Mouse (Mus musculus) cortical plate, adult 2 months (tissue): ENCODE results near the gene Sh3gl3. TPM values are rescaled to one million over a fixed set of nuclear protein-coding genes. Genes with fewer than 3 reads are reported as not detected.

Experiments
- H3K27ac ChIP-seq: fragments of 200-500 bp; 2 replicates; pipeline ENCODE4 v1.5.1; 2012; ENCODE audit warnings: low read length, control low read depth, inconsistent platforms; ENCODE audit not compliant: insufficient read depth
- H3K4me1 ChIP-seq: fragments of 200-500 bp; 2 replicates; pipeline ENCODE4 v1.6.1; 2011; ENCODE audit warnings: low read length; ENCODE audit not compliant: control insufficient read depth, insufficient read depth
- H3K4me3 ChIP-seq: fragments of 200-500 bp; 2 replicates; pipeline ENCODE4 v1.5.1; 2011; ENCODE audit warnings: mild to moderate bottlenecking, low read length, control low read depth; ENCODE audit not compliant: insufficient read depth
- CTCF ChIP-seq: fragments of 200-500 bp; IDR thresholded peaks from 2 replicates; pipeline ENCODE4 v1.5.1; 2011; ENCODE audit warnings: mild to moderate bottlenecking, control low read depth, low read length; ENCODE audit not compliant: insufficient read depth; ENCODE audit errors: extremely low read depth
- POLR2A ChIP-seq: fragments of 200-500 bp; IDR thresholded peaks from 2 replicates; pipeline ENCODE4 v1.6.1; 2011; ENCODE audit warnings: mild to moderate bottlenecking, low read length, control low read depth; ENCODE audit not compliant: insufficient read depth; ENCODE audit errors: extremely low read depth
- polyA plus RNA-seq: library from polyadenylated mRNA; depleted of rRNA; stranded (reverse); fragments of >200 nt; gene quantifications from 2 replicates; pipeline ENCODE4 v1.2.3, GENCODE M21; 2012

Gene Sh3gl3
- polyA plus RNA-seq, 1 experiment: 62.6 TPM

DNA sequence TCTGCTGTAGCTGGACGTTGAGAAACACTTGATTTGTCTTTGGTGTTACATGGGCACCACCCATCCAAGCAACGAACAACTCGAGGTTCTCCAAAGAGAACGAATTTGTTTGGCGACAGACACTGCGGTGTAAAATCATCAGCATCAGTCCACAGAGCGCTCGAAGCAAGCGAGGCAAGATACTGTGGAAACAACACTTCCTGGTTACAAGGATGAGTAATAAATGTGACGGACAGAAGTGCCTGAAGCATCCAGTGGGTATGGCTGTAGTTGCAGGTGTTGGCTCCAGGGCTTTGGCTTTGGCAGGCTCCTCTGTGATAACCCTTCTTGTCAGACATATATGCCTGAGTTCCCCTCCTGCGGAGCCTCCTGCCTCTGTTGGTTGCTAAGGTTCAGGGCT is 18.0 kb downstream of the Sh3gl3 start:
- Histone ChIP-seq H3K4me3 (no peak overlapping the region), H3K27ac (no peak overlapping the region), H3K4me1 (peaks cover 1% of the 10 kb centered on the region; the same call in 1 of the 2 replicates)
- TF ChIP-seq POLR2A (no peak), CTCF (no peak)

- H3K4me1 ChIP-seq: peaks cover 1% of the 10 kb centered on the region; the same call in 1 of the 2 replicates
- H3K4me3 ChIP-seq: no peak overlapping the region
- TF ChIP-seq CTCF: no peak
- TF ChIP-seq POLR2A: no peak
- H3K27ac ChIP-seq: no peak overlapping the region
These were observed 18.9 kb downstream of the Sh3gl3 start for GRCm38 (mm10) chr7:82192512-82192911.

GRCm38 (mm10) chr7:82203111-82203510 is 29.5 kb downstream of the Sh3gl3 start:
- Histone ChIP-seq H3K4me1 (peaks cover 6% of the 10 kb centered on the region), H3K27ac (no peak overlapping the region), H3K4me3 (no peak overlapping the region)
- TF ChIP-seq POLR2A (no peak), CTCF (no peak)

DNA sequence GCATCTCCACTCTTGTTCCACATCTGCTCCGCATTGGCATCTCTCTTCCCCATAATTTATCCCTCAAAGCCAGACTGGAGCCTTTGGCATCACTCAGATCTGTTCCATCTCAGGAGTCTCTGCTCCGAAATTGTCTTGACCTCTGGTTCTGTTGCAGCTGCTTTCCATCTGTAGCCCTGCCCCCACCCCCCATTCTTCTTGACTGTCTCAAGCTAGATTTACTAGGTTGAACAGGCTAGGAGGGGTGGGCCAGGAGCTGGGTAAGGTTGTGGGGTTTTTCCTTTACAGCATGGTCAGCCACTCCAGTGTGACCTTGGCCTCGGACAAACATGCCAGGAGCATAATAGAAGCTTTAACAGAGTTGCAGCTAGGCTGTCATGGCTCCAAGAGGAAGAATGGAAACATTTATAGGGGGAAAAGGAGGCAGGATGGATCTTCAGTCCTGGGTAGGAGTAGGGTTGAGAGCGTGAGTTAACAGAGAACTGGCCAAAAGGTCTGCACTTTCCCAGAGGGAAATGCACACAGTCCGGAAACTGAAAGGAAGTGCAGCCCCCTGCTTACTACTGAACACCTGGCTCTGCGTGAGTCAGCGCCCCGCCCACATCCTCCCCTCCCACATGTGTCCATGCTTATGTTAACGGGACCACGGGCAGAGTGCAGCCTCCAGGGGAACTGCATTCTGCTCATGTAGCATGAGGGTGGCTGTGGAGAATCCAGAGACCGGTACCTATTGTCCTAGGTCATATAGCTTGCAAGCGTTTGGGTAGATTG is 30.6 kb downstream of the Sh3gl3 start:
- peaks cover 6% of the 10 kb centered on the region for H3K4me1 ChIP-seq
- TF ChIP-seq CTCF (no peak), POLR2A (no peak)

GRCm38 (mm10) chr7:82204975-82205374 is 31.3 kb downstream of the Sh3gl3 start:
- no peak overlapping the region for H3K27ac ChIP-seq
- peaks cover 6% of the 10 kb centered on the region for H3K4me1 ChIP-seq
- no peak overlapping the region for H3K4me3 ChIP-seq
- TF ChIP-seq POLR2A (no peak), CTCF (no peak)

More for the DNA sequence above, 30.6 kb downstream of the Sh3gl3 start:
- Histone ChIP-seq H3K4me3 (no peak overlapping the region), H3K27ac (no peak overlapping the region)

DNA sequence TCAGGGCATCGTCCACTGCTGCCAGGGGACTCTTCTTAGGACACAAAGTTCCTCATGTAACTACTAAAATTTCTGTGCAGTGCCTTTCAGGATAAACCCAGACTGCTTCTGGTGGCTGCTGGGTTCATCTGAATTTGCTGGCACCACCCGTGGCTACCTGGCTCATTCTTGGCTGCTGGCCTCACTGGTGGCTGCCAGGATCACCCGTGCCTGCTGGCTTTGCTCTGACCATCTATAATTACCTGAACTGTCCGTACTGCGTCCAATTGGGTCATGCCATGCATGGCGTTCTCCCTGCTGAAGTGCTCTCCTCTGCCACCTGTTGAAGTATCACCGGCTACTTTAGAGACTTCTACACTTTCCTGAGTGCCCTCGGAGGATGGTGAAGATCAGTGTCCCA is 33.1 kb downstream of the Sh3gl3 start:
- H3K4me1 ChIP-seq: peaks cover 6% of the 10 kb centered on the region
- no peak overlapping the region for H3K27ac ChIP-seq
- TF ChIP-seq CTCF: no peak
- H3K4me3 ChIP-seq: no peak overlapping the region

DNA sequence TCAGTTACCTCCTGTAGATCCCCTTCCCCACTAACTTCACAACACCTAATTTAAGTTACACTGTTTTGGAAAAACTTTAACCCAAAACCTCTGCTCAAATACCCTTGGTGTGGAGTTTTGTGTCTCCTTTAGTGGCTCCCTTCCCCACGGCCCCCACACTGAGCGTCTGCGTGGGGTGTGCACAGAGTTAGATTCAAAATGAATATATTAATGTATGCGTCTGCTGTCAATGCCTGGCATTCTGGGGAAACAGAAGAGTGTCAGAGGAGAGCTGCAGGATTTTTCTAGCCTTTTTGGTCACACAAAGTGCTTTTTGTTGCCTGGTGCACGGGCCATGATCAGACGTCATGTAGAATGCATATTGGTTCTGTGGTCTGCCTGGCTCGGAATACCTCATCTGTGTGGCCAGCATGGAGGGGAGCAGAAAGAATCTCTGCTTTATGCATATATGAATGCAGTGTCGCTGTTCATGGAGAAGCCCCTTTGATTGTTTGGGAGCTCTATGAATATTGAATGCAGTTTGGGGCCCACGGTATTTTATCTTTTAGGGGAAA is 47.8 kb downstream of the Sh3gl3 start:
- H3K27ac ChIP-seq: peak overlapping the region; percentile 22; the same call in 1 of the 2 replicates

GRCm38 (mm10) chr7:82223906-82224846 is 50.5 kb downstream of the Sh3gl3 start:
- Histone ChIP-seq H3K4me3 (no peak overlapping the region), H3K27ac (no peak overlapping the region), H3K4me1 (peaks cover 2% of the 10 kb centered on the region; the same call in 1 of the 2 replicates)
- TF ChIP-seq POLR2A (no peak), CTCF (no peak)

More for the DNA sequence above, 47.8 kb downstream of the Sh3gl3 start:
- no peak overlapping the region for H3K4me3 ChIP-seq
- peaks cover 2% of the 10 kb centered on the region; the same call in 1 of the 2 replicates for H3K4me1 ChIP-seq
- TF ChIP-seq CTCF (no peak), POLR2A (no peak)

DNA sequence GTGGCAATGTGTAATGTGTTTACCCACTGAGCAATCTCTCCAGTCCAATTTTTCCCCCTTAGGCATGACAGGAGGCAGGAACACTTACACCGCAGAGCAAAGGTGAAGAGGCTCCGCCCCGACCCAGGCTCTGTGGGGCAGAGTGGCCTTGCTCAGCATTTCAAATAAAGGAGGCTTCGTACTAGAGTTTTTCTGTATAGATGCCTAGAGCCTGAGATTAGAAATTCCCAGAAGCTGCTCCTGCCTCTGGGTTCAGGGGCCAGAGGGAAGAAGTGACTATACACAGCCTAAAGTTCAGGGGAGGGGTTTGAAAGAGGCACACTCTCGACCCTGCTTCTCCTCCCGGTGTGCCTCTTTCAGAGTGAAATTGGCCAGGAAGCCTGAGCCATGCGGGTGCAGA is 59.6 kb downstream of the Sh3gl3 start:
- TF ChIP-seq POLR2A: no peak
- no peak for TF ChIP-seq CTCF
- no peaks in the 10 kb centered on the region for H3K4me1 ChIP-seq
- no peak overlapping the region for H3K4me3 ChIP-seq
- H3K27ac ChIP-seq: no peak overlapping the region
